Comparison of ENCODE assay signal across 8 mouse cellular contexts in the genomic region with DNA sequence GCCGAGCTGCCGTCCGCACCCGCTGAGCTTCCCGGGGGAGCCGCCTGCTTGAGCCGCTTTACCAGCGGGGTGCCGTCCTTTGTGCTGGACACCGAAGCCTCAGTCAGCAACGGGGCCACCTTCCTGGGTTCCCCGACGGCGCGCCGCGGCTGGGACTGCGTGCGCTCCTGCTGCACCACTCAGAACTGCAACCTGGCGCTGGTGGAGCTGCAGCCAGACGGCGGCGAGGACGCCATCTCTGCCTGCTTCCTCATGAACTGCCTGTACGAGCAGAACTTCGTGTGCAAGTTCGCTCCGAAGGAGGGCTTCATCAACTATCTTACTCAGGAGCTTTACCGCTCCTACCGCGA. TPM values are rescaled to one million over a fixed set of nuclear protein-coding genes. Genes with fewer than 3 reads are reported as not detected.
DNase-seq lines count a peak whose midpoint lies in the region; ATAC-seq and TF ChIP-seq lines count a peak whose summit lies in the region.

No protein-coding gene starts in this region.

- peaks cover 14% of the 10 kb centered on the region for H3K27me3 ChIP-seq in liver, adult 2 months (ENCODE audit: control insufficient read depth, insufficient read depth, low read length)
- H3K27me3 ChIP-seq in forebrain, embryonic 16.5 days (replicated peaks; ENCODE audit: control insufficient read depth, insufficient read depth, low read length), result peaks cover 48% of the 10 kb centered on the region
- peaks cover 53% of the 10 kb centered on the region for H3K27me3 ChIP-seq in liver, embryonic 16.5 days (ENCODE audit: control insufficient read depth, insufficient read depth, low read depth, low read length)

- no peak for TF ChIP-seq CTCF in liver, adult 2 months (IDR thresholded peaks at IDR 0.05; ENCODE audit: low read depth, low read length)
- no peak for TF ChIP-seq CTCF in brain, embryonic 14.5 days (IDR thresholded peaks at IDR 0.05; ENCODE audit: borderline replicate concordance, extremely low read depth, insufficient read depth, insufficient read length)

- no peaks in the 10 kb centered on the region for H3K36me3 ChIP-seq in liver, adult 2 months (ENCODE audit: control insufficient read depth, insufficient read depth, low read length)
- H3K36me3 ChIP-seq in forebrain, embryonic 16.5 days (ENCODE audit: control insufficient read depth, insufficient read depth), result no peaks in the 10 kb centered on the region
- no peaks in the 10 kb centered on the region for H3K36me3 ChIP-seq in liver, embryonic 16.5 days (ENCODE audit: control insufficient read depth, insufficient read depth)

- no peak for TF ChIP-seq POLR2A in liver, adult 2 months (IDR thresholded peaks at IDR 0.05; ENCODE audit: extremely low read depth, insufficient read depth, low read length)
- TF ChIP-seq POLR2A in brain, embryonic 14.5 days (IDR thresholded peaks at IDR 0.05; ENCODE audit: borderline replicate concordance, extremely low read depth, insufficient read depth, insufficient read length, poor library complexity, severe bottlenecking), result no peak

- peak overlapping the region; percentile 59 for H3K4me2 ChIP-seq in forebrain, embryonic 16.5 days (ENCODE audit: low read length)
- H3K4me2 ChIP-seq in liver, embryonic 16.5 days (ENCODE audit: low read depth, low read length), result peak overlapping the region; percentile 67

- no peaks in the 10 kb centered on the region for H3K79me2 ChIP-seq in liver, adult 2 months (ENCODE audit: control insufficient read depth, insufficient read depth, low read length)

- H3K9me3 ChIP-seq in forebrain, embryonic 16.5 days (ENCODE audit: control insufficient read depth, low read length), result no peaks in the 10 kb centered on the region
- H3K9me3 ChIP-seq in liver, embryonic 16.5 days (replicated peaks; ENCODE audit: control insufficient read depth, low read length), result no peaks in the 10 kb centered on the region

- ATAC-seq in forebrain, embryonic 16.5 days, result peak; percentile 49; the same call in 1 of the 2 replicates
- ATAC-seq in liver, embryonic 16.5 days (ENCODE audit: low read depth), result no peak

- DNase-seq in liver, adult 2 months (ENCODE audit: extremely low read depth, low read depth, low spot score), result no peak
- no peak for DNase-seq in liver
- DNase-seq in brain, embryonic 14.5 days (ENCODE audit: low read depth), result peak; percentile 25
- no peak for DNase-seq in T-cell, adult 2 months (ENCODE audit: low spot score)
- no peak for DNase-seq in thymus, postnatal 36 days
- no peak for DNase-seq in cerebellum, adult 9-10 months

- 12% methylated on average over 31 of the region's 31 CpGs for WGBS in liver, adult 2 months
- 2% methylated on average over 30 of the region's 31 CpGs for WGBS in forebrain, embryonic 16.5 days
- 6% methylated on average over 31 of the region's 31 CpGs for WGBS in liver, embryonic 16.5 days (ENCODE audit: insufficient replicate concordance)

- H3K27ac ChIP-seq in liver, adult 2 months (replicated peaks; ENCODE audit: insufficient read depth, low read depth, low read length), result no peak overlapping the region
- no peak overlapping the region for H3K27ac ChIP-seq in forebrain, embryonic 16.5 days (ENCODE audit: low read length)
- no peak overlapping the region for H3K27ac ChIP-seq in liver, embryonic 16.5 days (ENCODE audit: low read length)

- 0 out of 2 replicates have a peak, but pooled peaks cover 3% of the 10 kb centered on the region for H3K4me1 ChIP-seq in liver, adult 2 months (ENCODE audit: control insufficient read depth, insufficient read depth, low read length)
- peaks cover 11% of the 10 kb centered on the region for H3K4me1 ChIP-seq in forebrain, embryonic 16.5 days (replicated peaks; ENCODE audit: control insufficient read depth, insufficient read depth, low read length)
- H3K4me1 ChIP-seq in liver, embryonic 16.5 days (ENCODE audit: control insufficient read depth, low read depth, low read length), result no peaks in the 10 kb centered on the region; the same call in 1 of the 2 replicates

- peak overlapping the region; percentile 40; the same call in 1 of the 2 replicates for H3K4me3 ChIP-seq in liver, adult 2 months (ENCODE audit: insufficient read depth, low read depth, low read length)
- peak overlapping the region; percentile 44 for H3K4me3 ChIP-seq in forebrain, embryonic 16.5 days (replicated peaks; ENCODE audit: low read length)
- H3K4me3 ChIP-seq in liver, embryonic 16.5 days (ENCODE audit: low read depth, low read length), result peak overlapping the region; percentile 54

- no peak overlapping the region for H3K9ac ChIP-seq in liver, adult 2 months (ENCODE audit: low read depth, low read length)
- H3K9ac ChIP-seq in forebrain, embryonic 16.5 days (replicated peaks; ENCODE audit: low read depth, low read length), result no peak overlapping the region
- no peak overlapping the region for H3K9ac ChIP-seq in liver, embryonic 16.5 days (ENCODE audit: low read depth, low read length)

RNA-seq across cellular contexts. Expression of gene Spint1, which starts 0.7 kb away (rescaled TPM):
- 0.28 and 0.54 TPM in 2 replicates for total RNA-seq in liver, adult 2 months (2014; rRNA removed)
- polyA plus RNA-seq in liver, adult 2 months (2012; rRNA removed), result 0.23 and 0.34 TPM in 2 replicates
- 1.5 and 1.6 TPM in 2 replicates for polyA plus RNA-seq in brain, embryonic 14.5 days (2012; rRNA removed)
- polyA plus RNA-seq in forebrain, embryonic 16.5 days (2015; fragmentation: Nextera tagmentation; extraction: Ambion mirVana), result 0.44 and 0.57 TPM in 2 replicates
- polyA plus RNA-seq in liver, embryonic 16.5 days (2015; fragmentation: Nextera tagmentation; extraction: Ambion mirVana), result 0.29 and 1.1 TPM in 2 replicates

RNA-seq across cellular contexts. Expression of gene Ppp1r14d, which starts 8.1 kb away (rescaled TPM):
- total RNA-seq in liver, adult 2 months (2014; rRNA removed), result not detected in 2 replicates
- 0.11 TPM in 1 of 2 replicates, not detected in the other for polyA plus RNA-seq in liver, adult 2 months (2012; rRNA removed)
- polyA plus RNA-seq in brain, embryonic 14.5 days (2012; rRNA removed), result not detected in 2 replicates
- not detected in 2 replicates for polyA plus RNA-seq in forebrain, embryonic 16.5 days (2015; fragmentation: Nextera tagmentation; extraction: Ambion mirVana)
- polyA plus RNA-seq in liver, embryonic 16.5 days (2015; fragmentation: Nextera tagmentation; extraction: Ambion mirVana), result not detected in 2 replicates

RNA-seq across cellular contexts. Expression of gene Dnajc17, which starts 29.3 kb away (rescaled TPM):
- total RNA-seq in liver, adult 2 months (2014; rRNA removed), result 1.8 and 3.6 TPM in 2 replicates
- polyA plus RNA-seq in liver, adult 2 months (2012; rRNA removed), result 1.5 and 2.6 TPM in 2 replicates
- 25.7 and 32.4 TPM in 2 replicates for polyA plus RNA-seq in brain, embryonic 14.5 days (2012; rRNA removed)
- polyA plus RNA-seq in forebrain, embryonic 16.5 days (2015; fragmentation: Nextera tagmentation; extraction: Ambion mirVana), result 21.3 and 24.6 TPM in 2 replicates
- polyA plus RNA-seq in liver, embryonic 16.5 days (2015; fragmentation: Nextera tagmentation; extraction: Ambion mirVana), result 5.9 and 6.6 TPM in 2 replicates

RNA-seq across cellular contexts. Expression of gene Zfyve19, which starts 29.4 kb away (rescaled TPM):
- 15.9 and 20.5 TPM in 2 replicates for total RNA-seq in liver, adult 2 months (2014; rRNA removed)
- 27.2 and 28.8 TPM in 2 replicates for polyA plus RNA-seq in liver, adult 2 months (2012; rRNA removed)
- polyA plus RNA-seq in brain, embryonic 14.5 days (2012; rRNA removed), result 69.2 and 132 TPM in 2 replicates
- polyA plus RNA-seq in forebrain, embryonic 16.5 days (2015; fragmentation: Nextera tagmentation; extraction: Ambion mirVana), result 66.2 and 66.9 TPM in 2 replicates
- 17.1 and 20.4 TPM in 2 replicates for polyA plus RNA-seq in liver, embryonic 16.5 days (2015; fragmentation: Nextera tagmentation; extraction: Ambion mirVana)

RNA-seq across cellular contexts. Expression of gene Rhov, which starts 33.2 kb away (rescaled TPM):
- not detected in 2 replicates for total RNA-seq in liver, adult 2 months (2014; rRNA removed)
- polyA plus RNA-seq in liver, adult 2 months (2012; rRNA removed), result not detected in 2 replicates
- 9.1 and 13.5 TPM in 2 replicates for polyA plus RNA-seq in brain, embryonic 14.5 days (2012; rRNA removed)
- 24.8 and 31.8 TPM in 2 replicates for polyA plus RNA-seq in forebrain, embryonic 16.5 days (2015; fragmentation: Nextera tagmentation; extraction: Ambion mirVana)
- polyA plus RNA-seq in liver, embryonic 16.5 days (2015; fragmentation: Nextera tagmentation; extraction: Ambion mirVana), result 0.20 TPM in 1 of 2 replicates, not detected in the other
